Mouse (Mus musculus) frontal cortex, adult (tissue): ENCODE measurements around the gene Hist1h2ad.

ENCODE experiments used
- ATAC-seq: cut with Nextera tagmentation; 2 replicates; pipeline ENCODE4 v1.9.2; 2017; ENCODE audit warnings: mild to moderate bottlenecking, moderate library complexity, mixed read lengths; ENCODE audit not compliant: low TSS enrichment

The Hist1h2ad gene

GRCm38 (mm10) chr13:23620056-23620732 lies 46.0 kb downstream of the Hist1h2ad start:
- ATAC-seq, result no peak

- ATAC-seq, result peak; percentile 87
Measured at GRCm38 (mm10) chr13:23620733-23621531, 46.8 kb downstream of the Hist1h2ad start, which contains the start of gene Hist1h2be. Gene Hist1h2be, minus strand, starts transcription at chr13:23621124.

- peak; percentile 87 for ATAC-seq
Measured at GRCm38 (mm10) chr13:23621532-23622174, 47.5 kb downstream of the Hist1h2ad start.

GRCm38 (mm10) chr13:23622175-23622671 lies 48.0 kb downstream of the Hist1h2ad start, which contains the start of gene Hist1h1e:
Gene Hist1h1e, minus strand, starts transcription at chr13:23622558.
- ATAC-seq, result peak; percentile 82

GRCm38 (mm10) chr13:23622861-23623450 lies 48.8 kb downstream of the Hist1h2ad start:
- no peak for ATAC-seq
